Mouse (Mus musculus): ENCODE data around the gene Mtmr2. TPM values are rescaled to one million over a fixed set of nuclear protein-coding genes. Genes with fewer than 3 reads are reported as not detected.
"Not testable (repeated sequence)": the region's sequence is repeated elsewhere in the genome, so short reads cannot be mapped to it uniquely, and the experiment has no call there.

Mtmr2 gene
- polyA plus RNA-seq, 1 experiment from 2014 or later = 18.2 TPM

DNA sequence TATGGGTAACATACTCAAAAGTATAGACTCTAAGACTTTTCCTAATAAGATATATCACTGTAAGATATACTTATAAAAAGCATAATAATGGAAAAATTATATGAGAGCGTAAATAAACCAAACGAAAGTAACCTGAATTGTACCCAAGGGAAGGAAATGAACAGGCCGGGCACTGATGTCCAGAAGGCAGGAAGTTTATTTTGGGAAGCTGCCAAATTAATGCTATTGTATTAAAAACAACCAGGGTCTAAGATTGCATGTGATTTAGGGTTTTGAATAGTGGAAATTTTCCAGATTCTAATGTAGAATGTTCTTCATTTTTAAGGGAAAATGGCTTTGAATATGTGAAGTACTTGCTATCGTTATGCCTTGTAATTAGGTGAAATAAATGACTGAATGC is 4.3 kb downstream of the Mtmr2 start:
- Histone ChIP-seq H3K9me3 (ENCODE audit: low read length) (no peaks in the 10 kb centered on the region), H3K9ac (replicated peaks) (no peak overlapping the region), H3K27me3 (ENCODE audit: insufficient read depth, low read length) (no peaks in the 10 kb centered on the region), H3K4me3 (ENCODE audit: low read depth, low read length) (no peak overlapping the region), H3K27ac (ENCODE audit: low read depth) (no peak overlapping the region), H3K4me2 (ENCODE audit: low read depth, low read length) (no peak overlapping the region), H3K4me1 (ENCODE audit: insufficient read depth) (peaks cover 8% of the 10 kb centered on the region; the same call in 1 of the 2 replicates), H3K36me3 (replicated peaks; ENCODE audit: insufficient read depth, low read length) (no peaks in the 10 kb centered on the region)
- TF ChIP-seq CTCF (IDR thresholded peaks at IDR 0.05; ENCODE audit: low read depth) (no peak), EP300 (IDR thresholded peaks at IDR 0.05; ENCODE audit: low read depth) (no peak)
- WGBS (ENCODE audit: insufficient replicate concordance) = 71% methylated on average over 4 of the region's 4 CpGs
- no peak for DNase-seq
- no peak for ATAC-seq

DNA sequence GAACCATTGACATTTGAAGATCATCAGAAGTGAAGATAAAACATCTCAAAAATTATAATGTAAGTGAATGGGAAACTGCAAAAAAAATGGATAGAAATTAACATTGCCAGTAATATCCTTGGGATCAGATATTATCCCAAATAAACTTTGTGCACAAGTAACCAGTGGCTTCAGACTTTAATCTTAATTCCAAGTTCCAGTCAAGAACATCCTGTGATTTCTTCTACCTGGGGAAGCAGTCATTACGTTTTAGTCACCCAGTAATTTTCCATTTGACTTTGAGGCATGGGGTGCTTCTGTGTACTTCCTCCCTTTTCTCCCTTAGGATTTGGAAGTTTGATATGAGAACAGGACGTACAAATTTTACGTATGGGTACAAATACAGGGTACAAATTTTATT is 12.2 kb downstream of the Mtmr2 start:
- ATAC-seq (no peak), DNase-seq (no peak)
- TF ChIP-seq EP300 (IDR thresholded peaks at IDR 0.05; ENCODE audit: low read depth) = no peak
- no peak for TF ChIP-seq CTCF (IDR thresholded peaks at IDR 0.05; ENCODE audit: low read depth)
- Histone ChIP-seq H3K4me2 (ENCODE audit: low read depth, low read length) (no peak overlapping the region), H3K4me3 (ENCODE audit: low read depth, low read length) (no peak overlapping the region), H3K9me3 (ENCODE audit: low read length) (no peaks in the 10 kb centered on the region), H3K36me3 (replicated peaks; ENCODE audit: insufficient read depth, low read length) (peaks cover 6% of the 10 kb centered on the region; the same call in 1 of the 2 replicates), H3K27me3 (ENCODE audit: insufficient read depth, low read length) (no peaks in the 10 kb centered on the region), H3K27ac (ENCODE audit: low read depth) (no peak overlapping the region), H3K4me1 (ENCODE audit: insufficient read depth) (no peaks in the 10 kb centered on the region), H3K9ac (replicated peaks) (no peak overlapping the region)
- WGBS (ENCODE audit: insufficient replicate concordance) = 80% methylated on average over 3 of the region's 3 CpGs

DNA sequence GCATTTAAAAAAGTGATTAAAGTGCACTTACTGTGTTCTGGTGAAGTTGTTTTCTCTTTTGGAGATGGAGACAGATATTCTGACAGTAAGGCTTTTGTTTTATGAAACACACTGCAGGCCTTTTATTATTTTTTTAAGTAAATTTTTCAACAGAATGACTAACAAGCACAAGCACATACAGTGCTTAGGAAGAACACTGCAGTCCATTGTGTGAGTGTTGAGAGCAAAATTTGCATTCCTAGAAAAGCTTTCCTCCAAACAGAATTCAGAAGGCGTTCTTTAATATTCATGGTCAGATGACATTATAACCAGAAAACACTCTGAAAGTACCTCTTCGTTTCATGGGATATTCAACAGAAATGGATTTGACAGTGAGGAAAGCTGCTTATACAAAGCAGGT is 17.4 kb downstream of the Mtmr2 start:
- Histone ChIP-seq H3K36me3 (replicated peaks; ENCODE audit: insufficient read depth, low read length) (peaks cover 6% of the 10 kb centered on the region; the same call in 1 of the 2 replicates), H3K27me3 (ENCODE audit: insufficient read depth, low read length) (no peaks in the 10 kb centered on the region), H3K4me2 (ENCODE audit: low read depth, low read length) (no peak overlapping the region), H3K27ac (ENCODE audit: low read depth) (no peak overlapping the region), H3K9me3 (ENCODE audit: low read length) (no peaks in the 10 kb centered on the region), H3K4me3 (ENCODE audit: low read depth, low read length) (no peak overlapping the region), H3K9ac (replicated peaks) (no peak overlapping the region), H3K4me1 (ENCODE audit: insufficient read depth) (no peaks in the 10 kb centered on the region)
- ATAC-seq (no peak), DNase-seq (no peak)
- TF ChIP-seq EP300 (IDR thresholded peaks at IDR 0.05; ENCODE audit: low read depth) (no peak), CTCF (IDR thresholded peaks at IDR 0.05; ENCODE audit: low read depth) (no peak)
- 87% methylated on average over 2 of the region's 2 CpGs for WGBS (ENCODE audit: insufficient replicate concordance)

DNA sequence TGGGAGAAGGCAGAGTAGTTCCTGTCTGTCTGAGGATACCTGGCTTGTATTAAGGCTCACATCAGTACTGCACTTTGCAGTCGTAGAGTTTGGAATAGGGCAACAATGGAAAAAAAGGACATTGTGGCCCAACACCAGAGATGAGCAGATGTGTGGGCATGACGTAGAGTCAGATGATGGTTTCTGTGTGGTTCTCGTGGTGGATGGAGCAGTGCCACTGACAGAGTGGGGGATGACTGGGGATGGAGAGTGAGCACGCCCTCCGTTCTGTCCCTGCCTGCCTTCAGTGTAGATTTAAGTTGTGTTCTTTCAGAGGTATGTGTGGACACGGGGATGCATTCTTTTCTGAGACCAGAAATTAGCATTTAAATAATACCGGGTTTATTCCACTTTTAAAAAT is 18.4 kb downstream of the Mtmr2 start:
- H3K9me3 ChIP-seq (ENCODE audit: low read length) = no peaks in the 10 kb centered on the region
- WGBS (ENCODE audit: insufficient replicate concordance) = 80% methylated on average over 7 of the region's 7 CpGs
- TF ChIP-seq EP300 (IDR thresholded peaks at IDR 0.05; ENCODE audit: low read depth) (no peak), CTCF (IDR thresholded peaks at IDR 0.05; ENCODE audit: low read depth) (no peak)
- no peaks in the 10 kb centered on the region for H3K4me1 ChIP-seq (ENCODE audit: insufficient read depth)
- no peak overlapping the region for H3K9ac ChIP-seq (replicated peaks)
- no peaks in the 10 kb centered on the region for H3K36me3 ChIP-seq (replicated peaks; ENCODE audit: insufficient read depth, low read length)
- H3K4me2 ChIP-seq (ENCODE audit: low read depth, low read length) = no peak overlapping the region
- no peak overlapping the region for H3K27ac ChIP-seq (ENCODE audit: low read depth)
- H3K4me3 ChIP-seq (ENCODE audit: low read depth, low read length) = no peak overlapping the region
- no peak for DNase-seq
- no peak for ATAC-seq
- no peaks in the 10 kb centered on the region for H3K27me3 ChIP-seq (ENCODE audit: insufficient read depth, low read length)

DNA sequence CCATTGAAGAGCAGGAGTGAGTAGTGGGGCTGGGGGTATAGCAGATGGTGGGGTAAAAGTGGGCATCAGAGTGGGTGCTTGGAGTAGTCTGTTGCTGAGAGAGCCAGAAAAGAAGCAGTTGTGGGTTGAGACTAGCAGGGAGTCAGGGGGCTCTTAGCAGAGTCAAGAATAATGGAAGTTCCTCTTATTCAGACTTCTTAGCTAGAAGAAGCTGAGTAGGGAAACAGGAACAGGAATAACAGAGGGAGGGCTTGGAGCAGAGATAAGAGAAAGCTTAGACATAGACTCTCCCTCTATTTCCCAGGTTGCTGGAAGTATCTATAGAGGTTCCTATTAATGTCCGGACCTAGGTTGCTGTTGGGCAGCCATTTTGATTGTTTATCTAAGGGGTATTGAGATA is 26.5 kb downstream of the Mtmr2 start:
- no peak overlapping the region for H3K9ac ChIP-seq (replicated peaks)
- H3K27ac ChIP-seq (ENCODE audit: low read depth) = no peak overlapping the region
- 61% methylated on average over 1 of the region's 1 CpGs for WGBS (ENCODE audit: insufficient replicate concordance)
- H3K4me2 ChIP-seq (ENCODE audit: low read depth, low read length) = no peak overlapping the region
- H3K9me3 ChIP-seq (ENCODE audit: low read length) = no peaks in the 10 kb centered on the region
- TF ChIP-seq CTCF (IDR thresholded peaks at IDR 0.05; ENCODE audit: low read depth) (no peak), EP300 (IDR thresholded peaks at IDR 0.05; ENCODE audit: low read depth) (no peak)
- H3K27me3 ChIP-seq (ENCODE audit: insufficient read depth, low read length) = no peaks in the 10 kb centered on the region
- no peak overlapping the region for H3K4me3 ChIP-seq (ENCODE audit: low read depth, low read length)
- H3K36me3 ChIP-seq (replicated peaks; ENCODE audit: insufficient read depth, low read length) = no peaks in the 10 kb centered on the region; the same call in 1 of the 2 replicates
- no peaks in the 10 kb centered on the region for H3K4me1 ChIP-seq (ENCODE audit: insufficient read depth)
- no peak for ATAC-seq
- DNase-seq = no peak

DNA sequence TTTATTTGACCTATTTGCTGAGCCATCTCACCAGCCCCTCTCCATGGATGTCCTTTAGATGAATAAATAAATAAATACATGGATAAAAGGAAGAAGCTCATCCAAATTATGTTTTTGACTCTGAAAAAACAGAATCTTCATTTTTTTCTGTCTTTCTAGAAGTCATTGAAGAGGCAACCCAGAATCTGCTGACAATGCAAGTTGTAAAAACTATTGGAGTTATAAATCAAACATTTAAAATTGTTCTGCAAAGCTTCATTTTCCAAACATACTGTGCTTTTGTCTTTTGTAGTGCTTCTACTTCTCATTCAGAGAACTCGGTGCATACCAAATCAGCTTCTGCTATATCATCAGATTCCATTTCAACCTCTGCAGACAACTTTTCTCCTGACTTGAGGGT is 33.8 kb downstream of the Mtmr2 start:
- WGBS (ENCODE audit: insufficient replicate concordance) = 82% methylated on average over 1 of the region's 1 CpGs

DNA sequence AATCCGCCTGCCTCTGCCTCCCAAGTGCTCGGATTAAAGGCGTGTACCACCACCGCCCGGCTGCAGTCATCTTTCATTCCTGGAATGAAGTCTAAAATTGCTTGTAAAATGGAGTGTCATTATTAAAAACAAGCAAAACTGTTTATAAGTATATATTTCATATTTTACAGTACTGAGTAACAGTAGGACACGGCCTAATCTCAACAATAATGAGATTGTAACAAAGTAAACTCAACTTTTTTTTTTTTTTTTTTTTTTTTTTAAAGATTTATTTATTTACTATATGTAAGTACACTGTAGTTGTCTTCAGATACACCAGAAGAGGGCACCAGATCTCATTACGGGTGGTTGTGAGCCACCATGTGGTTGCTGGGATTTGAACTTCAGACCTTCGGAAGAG is 42.7 kb downstream of the Mtmr2 start:
- not testable (repeated sequence) for DNase-seq; H3K4me3 ChIP-seq (ENCODE audit: low read depth, low read length); H3K27ac ChIP-seq (ENCODE audit: low read depth); ATAC-seq; H3K27me3 ChIP-seq (ENCODE audit: insufficient read depth, low read length); H3K4me2 ChIP-seq (ENCODE audit: low read depth, low read length); H3K9ac ChIP-seq (replicated peaks); H3K9me3 ChIP-seq (ENCODE audit: low read length); H3K4me1 ChIP-seq (ENCODE audit: insufficient read depth)
- 91% methylated on average over 7 of the region's 8 CpGs for WGBS (ENCODE audit: insufficient replicate concordance)
- peaks cover 54% of the 10 kb centered on the region for H3K36me3 ChIP-seq (replicated peaks; ENCODE audit: insufficient read depth, low read length)

More for the DNA sequence above, 33.8 kb downstream of the Mtmr2 start:
- Histone ChIP-seq H3K4me2 (ENCODE audit: low read depth, low read length) (no peak overlapping the region), H3K9me3 (ENCODE audit: low read length) (0 out of 2 replicates have a peak, but pooled peaks cover 2% of the 10 kb centered on the region), H3K4me1 (ENCODE audit: insufficient read depth) (no peaks in the 10 kb centered on the region), H3K36me3 (replicated peaks; ENCODE audit: insufficient read depth, low read length) (peaks cover 20% of the 10 kb centered on the region), H3K9ac (replicated peaks) (no peak overlapping the region), H3K4me3 (ENCODE audit: low read depth, low read length) (no peak overlapping the region), H3K27ac (ENCODE audit: low read depth) (no peak overlapping the region), H3K27me3 (ENCODE audit: insufficient read depth, low read length) (no peaks in the 10 kb centered on the region)
- DNase-seq (no peak), ATAC-seq (no peak)
- no peak for TF ChIP-seq EP300 (IDR thresholded peaks at IDR 0.05; ENCODE audit: low read depth)
- TF ChIP-seq CTCF (IDR thresholded peaks at IDR 0.05; ENCODE audit: low read depth) = no peak
